Mouse (Mus musculus): Measurements from ENCODE around the gene Ostm1.
A peak's percentile ranks its signal among the peaks of the same experiment; 100 is the strongest.

The Ostm1 gene

DNA sequence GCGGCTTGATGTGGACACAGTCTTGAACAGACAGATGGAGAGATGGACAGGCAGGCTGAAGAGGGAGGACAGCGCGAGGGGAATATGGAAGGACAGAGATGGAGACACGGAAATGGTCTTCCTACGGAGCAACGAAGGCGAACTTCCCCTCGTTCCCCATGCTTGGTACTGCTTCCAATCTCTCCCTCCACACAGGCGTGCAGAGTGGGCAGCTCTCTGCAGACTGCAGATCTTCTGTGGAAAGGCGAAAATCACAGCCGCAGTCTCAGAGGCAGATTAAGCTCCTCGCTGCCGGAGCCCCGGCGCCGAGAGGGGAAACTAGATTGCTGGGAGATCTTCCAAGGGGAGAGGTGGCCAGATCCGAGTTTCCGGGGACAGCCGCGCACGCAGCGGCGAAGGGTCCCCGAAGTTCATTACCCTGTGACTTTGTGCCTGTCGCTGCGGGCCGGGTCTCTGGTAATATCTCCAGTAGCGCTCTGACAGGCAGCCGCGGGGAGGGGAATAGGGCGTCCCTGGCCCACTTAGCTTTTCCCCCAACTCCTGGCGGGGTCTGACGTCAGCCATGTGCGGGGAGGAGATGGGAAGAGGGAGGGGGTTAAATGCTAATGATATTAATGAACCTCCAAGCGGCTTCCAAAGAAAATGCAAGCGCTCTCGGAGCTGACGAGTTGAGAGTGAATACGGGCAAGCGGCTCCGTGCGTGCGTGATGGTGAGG lies at the start of gene Ostm1, which contains the start of gene Nr2e1:
Gene Ostm1 (plus strand): TSS at position 666 of the 716 bp plus-strand sequence.
Gene Nr2e1 (minus strand): TSS at position 476 of the 716 bp plus-strand sequence.
- DNase-seq (ENCODE audit: low read depth, low spot score), result no peak

DNA sequence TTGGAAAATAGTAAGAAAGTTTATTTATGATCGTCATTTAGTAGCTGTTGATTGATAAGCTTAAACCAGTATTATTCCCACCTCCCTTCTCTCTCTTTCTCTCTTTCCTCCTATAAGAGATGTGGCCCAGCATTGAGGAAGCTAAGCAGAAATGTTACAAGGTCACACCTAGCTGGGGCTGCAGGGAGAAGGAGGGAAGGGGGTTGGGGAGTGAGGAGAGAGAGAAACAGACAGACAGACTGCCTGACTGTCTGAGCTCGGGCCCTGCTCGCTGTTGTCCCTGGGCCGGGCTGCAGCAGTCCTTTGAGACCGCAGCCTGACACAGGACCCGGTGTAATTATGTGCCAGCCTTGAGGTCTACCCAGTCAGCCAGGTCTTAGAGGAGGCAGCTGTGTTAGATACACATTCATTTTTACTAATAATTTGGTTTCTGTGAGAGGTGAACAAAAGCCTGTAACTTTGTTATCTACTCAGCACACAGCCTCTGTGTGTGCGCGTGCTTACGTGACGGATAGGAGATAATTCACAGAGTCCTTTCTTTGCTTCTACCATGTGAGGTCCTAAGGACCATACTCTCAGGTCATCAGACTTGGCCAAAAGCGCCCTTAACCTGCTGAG lies 49.7 kb upstream of the Ostm1 start:
- DNase-seq (ENCODE audit: low read depth, low spot score), result no peak

DNA sequence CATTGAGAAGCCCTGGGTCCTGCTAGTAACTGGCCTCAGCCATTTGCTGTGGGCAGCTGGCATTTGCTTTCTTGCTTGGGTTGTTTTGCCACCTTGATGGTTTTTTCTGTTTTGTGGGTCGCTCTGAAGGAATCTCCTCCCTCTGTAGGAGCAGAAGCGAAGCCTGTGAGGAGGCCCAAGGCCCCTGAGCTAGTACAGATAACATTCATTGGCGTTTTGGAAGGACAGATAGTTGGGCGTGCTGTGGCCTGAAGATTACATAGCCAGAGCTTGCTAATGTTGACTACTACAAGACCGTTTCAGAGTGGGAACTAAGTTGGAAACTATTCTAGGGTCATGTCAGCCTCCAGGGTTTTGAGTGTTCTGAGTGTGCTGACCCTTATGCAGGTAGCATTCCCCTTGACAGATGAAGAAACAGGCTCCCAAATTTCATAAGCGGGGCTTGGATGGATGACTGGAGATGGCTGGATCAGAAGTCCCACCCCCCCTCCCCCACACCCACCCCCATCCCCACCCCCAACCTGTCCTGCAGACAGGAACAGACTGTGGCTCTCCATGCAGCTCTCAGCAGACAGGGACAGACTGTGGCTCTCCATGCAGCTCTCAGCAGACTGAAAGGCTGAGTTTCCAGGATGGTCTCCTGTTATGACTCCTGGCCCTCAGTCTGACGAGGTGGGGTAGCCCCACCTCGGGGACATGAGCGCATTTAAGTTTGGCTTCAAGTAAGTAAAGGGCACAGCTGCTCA lies 45.9 kb upstream of the Ostm1 start:
- no peak for DNase-seq (ENCODE audit: low read depth, low spot score)

DNA sequence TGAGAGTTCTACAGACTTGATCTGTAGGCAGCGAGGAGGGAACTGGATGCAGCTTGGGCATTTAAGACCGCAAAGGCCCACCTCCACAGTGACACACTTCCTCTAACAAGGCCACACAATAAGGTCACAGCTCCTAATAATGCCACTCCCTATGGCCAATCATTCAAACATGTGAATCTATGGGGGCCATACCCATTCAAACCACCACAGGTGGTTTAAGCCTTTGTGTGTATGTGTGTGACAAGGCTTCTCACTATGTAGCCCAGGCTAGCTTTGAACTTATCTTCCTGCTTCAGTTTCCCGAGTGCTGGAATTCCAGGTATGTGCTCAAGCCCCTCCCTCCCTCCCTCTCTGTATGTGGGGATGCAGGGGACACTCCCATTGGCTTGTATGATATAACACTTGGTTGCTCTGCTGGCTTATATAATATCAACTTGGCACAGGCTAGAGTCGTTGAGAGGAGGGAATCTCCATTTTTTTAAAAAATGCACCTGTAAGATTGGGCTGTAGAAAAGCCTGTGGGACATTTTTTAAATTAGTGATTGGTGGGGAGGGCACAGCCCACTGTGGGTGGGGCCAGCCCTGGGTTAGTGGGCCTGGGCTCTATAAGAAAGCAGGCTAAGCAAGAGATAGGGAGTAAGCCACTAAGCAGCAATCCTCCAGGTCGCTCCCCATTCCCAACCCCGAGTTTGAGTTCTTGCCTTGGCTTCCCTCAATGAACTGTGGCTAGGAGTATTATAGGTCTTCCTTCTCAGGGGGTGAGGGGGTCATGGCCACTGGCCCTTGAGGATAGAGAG lies 37.7 kb upstream of the Ostm1 start:
- no peak for DNase-seq (ENCODE audit: low read depth, low spot score)

DNA sequence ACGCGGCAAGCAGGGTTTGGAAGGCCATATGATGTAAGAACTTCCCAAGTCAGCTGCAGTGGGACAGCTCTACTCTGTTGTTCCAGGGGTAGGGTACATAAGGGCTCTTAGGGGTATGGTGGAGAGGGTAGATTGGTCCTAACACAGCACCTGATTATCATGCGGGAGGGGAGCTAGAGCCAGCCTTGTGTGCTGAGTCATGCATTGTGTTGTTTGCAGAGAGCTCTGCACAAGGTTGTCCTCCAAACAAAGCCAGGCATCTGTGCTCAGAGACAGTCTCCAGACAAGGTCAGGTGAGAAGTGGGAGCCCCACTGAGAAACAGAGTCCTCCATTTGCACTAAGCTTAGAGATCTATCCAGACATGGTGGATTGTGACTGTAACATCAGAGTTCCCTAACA lies 37.1 kb upstream of the Ostm1 start:
- DNase-seq (ENCODE audit: low read depth, low spot score), result no peak

DNA sequence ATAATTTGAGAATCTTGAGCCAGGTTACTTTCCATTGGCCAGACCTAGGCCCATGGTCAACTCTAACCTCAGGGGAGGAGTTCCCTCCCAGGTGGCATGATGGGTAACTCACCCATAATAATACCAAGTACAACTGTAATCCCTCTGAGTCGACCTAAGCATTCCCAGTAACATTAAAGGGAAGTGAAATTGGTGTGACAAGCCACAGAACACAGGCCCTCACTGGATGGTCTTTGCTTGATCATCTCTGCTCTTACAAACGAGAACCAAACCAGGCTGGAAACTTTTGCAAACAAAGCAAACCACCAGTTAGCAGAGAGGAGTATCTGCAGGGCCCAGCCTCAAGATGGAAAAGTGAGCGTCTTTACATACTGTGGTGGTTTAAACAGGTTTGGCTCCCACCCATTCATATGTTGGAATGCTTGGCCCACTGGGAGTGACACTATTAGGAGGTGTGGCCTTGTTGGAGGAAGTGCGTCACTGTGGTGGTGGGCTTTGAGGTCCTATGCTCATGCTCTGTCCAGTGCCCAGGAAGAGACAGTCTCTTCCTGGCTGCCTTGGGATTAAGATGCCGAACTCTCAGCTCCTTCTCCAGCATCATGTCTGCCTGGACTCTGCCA lies 23.9 kb upstream of the Ostm1 start:
- DNase-seq (ENCODE audit: low read depth, low spot score), result no peak

DNA sequence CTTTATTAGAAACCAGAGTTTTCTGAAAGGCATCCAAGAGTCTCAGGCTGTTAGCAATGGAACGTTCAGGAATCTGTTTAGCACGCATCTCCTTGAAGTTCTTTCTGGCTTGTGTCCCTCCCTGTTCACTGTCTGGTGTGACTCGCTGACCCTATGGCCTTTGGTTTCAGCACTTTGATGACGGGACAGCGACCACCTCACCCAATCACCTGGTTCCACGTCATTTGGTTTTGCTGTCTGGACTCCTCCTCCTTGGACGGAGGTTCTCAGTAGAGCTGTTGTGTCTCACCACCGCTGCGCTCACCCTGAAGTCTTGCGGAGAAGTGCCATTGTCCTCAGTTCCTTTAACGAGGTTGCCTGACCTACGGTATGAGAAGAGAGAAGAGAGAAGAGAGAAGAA lies 21.4 kb upstream of the Ostm1 start:
- peak; percentile 83 for DNase-seq (ENCODE audit: low read depth, low spot score)

- DNase-seq (ENCODE audit: low read depth, low spot score), result no peak
Measured at GRCm38 (mm10) chr10:42572567-42572966, 11.1 kb upstream of the Ostm1 start.

DNA sequence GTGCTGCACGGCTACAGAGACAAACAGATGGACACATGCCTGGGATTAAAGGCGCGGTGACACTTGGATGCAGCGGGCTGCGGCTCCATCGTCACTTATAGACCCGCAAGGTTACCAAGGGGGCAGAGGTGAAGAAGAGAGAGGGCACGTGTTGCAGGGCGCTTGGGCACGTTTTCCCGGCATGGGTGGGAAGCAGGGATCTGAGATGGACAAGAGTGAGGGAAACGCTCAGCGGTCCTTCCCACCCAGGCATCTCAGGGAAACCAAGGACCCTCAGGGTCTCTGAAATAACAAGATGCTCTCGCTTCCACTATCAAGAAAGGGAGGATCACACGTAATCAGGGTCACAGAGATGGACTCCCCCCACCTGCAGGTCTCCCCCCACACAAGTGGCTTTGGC lies 10.7 kb upstream of the Ostm1 start:
- DNase-seq (ENCODE audit: low read depth, low spot score), result no peak

DNA sequence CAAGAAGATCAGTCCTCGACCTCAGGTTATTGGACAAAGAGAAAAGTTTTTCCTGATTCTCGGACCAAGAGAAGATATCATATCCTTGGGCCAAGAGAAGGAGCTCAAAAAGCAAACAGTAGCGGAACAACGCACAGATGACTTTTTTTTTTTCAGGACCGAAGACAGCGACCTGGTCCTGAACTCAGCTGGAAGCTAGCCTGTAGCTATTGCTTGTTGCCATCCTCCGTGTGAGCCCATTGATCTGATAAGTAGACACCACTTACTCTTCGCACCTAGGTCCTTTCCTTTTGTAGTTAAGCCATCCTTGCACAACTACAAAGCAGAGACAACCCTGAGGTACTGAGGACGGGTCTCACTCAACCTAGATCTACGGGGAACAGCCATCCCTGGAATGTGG lies 9.0 kb upstream of the Ostm1 start:
- DNase-seq (ENCODE audit: low read depth, low spot score), result no peak

DNA sequence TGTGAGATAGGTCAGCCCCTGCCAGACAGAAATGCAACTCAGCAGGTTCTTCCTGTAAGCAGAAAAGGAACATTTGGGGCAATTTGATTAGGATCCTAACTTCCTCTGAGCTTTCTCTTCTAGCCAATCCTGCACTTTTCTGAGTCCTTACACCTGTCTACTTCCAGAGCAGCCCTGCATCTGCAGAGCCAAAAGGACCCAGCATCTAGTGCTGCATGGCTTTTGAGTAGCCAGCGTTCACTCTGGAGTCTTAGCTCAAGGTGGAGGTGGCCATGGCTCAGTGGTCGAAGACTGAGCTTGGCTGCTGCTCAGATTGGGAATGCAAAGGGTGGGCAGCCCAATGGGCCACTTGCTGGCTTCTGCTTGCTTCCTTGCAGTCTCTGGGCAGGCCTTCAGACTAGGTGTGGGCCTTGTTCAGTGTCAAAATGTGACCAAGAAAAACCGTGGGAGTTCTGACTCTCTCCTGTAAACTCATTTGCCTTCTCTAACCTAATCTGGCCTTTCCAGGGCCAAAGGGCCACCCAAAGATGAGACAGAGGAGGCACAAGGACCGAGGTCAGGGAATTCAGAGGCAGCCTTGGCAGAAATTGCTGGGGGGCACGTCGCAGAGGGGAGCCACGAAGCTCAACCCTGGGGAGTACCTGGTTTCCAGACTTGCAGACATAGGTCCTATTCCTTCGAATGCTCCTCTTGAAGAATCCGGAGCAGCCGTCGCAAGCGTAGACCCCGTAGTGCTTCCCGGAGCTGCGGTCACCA lies 5.9 kb upstream of the Ostm1 start:
- no peak for DNase-seq (ENCODE audit: low read depth, low spot score)

- DNase-seq (ENCODE audit: low read depth, low spot score), result no peak
Measured at GRCm38 (mm10) chr10:42578281-42578675, 5.3 kb upstream of the Ostm1 start.

DNA sequence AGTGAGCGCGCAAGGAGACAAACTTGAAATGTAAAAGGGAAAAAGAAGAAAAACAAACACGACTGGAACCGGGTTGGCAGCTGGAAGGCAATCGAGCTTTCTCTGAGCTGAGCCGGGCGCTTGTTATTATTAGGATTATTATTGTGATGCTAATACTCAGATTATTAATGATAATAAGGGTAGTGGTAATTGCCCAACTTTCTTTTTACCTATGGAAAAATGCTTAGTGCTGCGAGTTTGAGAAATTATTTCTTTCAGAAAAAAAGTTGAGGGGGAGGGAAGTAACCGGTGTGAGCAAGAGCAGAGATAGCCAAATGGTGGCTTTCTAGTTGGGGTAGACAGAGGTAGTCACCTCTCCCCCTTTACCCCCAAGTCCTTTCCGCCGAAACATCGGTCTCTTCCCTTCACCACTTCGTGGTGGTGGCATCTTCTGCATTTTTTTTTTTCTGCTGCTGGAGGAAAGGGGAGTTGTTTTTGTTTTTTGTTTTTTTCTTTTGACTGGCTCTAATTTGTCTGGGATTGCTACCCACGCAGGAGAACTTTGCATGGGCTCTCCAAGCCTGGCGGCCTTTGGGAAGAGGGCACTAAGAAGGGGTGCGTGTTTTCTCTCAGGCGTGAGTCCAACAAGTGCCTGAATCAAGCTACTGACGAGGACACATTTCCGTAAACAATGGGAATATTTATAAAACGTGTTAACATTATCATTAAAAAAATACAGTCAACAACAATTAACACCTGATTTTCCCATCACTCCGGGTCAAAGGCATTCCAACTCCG lies 4.7 kb upstream of the Ostm1 start:
- no peak for DNase-seq (ENCODE audit: low read depth, low spot score)

DNA sequence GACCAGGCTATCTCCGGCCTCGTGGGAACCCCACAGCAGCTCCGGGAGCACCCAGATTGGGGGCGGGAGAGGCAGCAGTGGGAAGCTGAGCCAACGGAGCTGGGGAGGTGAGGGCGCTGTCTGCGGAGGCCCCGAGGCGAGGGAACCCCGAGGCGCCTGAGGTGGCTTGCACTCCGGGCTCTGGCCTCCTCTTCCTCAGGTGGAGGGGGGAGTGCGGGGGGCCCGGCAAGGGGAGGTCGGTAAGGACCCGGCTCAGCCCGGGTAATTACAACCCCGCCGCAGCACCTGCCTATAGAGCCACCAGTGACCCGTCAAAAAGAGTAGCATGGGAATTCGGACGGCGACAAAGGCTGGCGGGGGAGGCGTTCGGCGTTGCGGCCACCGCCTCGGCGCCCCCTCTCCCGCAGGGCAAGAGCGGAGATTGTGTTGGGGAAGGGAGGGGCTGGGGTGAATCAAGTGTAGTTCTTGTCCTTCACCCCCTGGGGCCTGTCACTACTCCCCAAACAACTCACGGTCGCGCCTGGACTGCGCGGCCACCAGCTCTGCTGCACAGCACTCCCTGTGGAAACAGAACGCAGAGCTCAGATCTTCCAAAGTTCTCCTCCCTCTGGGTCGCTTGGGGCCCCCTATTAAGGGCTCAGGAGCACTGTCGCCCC lies 4.0 kb upstream of the Ostm1 start:
- no peak for DNase-seq (ENCODE audit: low read depth, low spot score)

DNA sequence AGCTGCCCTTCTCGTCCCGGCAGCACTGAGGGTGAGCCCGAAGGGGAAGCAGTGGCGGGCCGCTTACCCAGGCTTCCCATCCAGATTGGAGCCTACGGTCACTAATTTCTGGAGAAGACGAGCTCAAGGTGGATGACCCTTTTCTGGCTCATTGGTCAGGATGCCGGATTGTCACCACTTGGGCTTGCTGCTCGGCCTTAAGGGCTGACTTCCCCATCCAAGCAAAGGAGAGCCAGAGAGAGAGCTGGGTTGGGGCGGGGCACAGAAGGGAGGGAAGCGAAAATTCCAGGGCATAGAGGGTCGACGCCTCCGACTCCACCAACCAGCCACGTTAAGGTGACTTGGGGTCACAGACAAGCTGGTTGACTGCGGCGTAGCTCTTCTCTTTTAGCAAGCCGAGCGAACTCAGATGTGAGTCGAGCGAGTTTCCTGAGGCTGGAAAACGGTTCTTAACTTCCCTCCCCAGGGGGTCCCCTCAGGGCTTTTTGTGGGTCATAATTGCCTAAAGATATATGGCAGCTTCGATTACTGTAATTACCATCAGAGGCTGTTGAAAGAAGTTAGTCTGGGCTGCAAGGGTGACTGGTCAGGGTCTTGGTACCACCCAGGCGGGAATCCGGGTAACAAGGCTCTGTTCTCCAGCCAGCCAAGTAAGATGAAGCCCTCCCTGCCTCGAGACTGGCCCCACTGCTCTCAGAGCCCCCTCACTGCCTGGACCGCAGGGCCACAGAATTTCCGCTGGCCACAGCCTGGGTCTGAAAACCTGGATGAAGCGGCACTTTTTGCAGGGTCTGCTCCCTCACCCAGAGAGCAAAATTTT lies 3.3 kb upstream of the Ostm1 start:
- DNase-seq (ENCODE audit: low read depth, low spot score), result no peak

GRCm38 (mm10) chr10:42580951-42581277 lies 2.7 kb upstream of the Ostm1 start:
- no peak for DNase-seq (ENCODE audit: low read depth, low spot score)

DNA sequence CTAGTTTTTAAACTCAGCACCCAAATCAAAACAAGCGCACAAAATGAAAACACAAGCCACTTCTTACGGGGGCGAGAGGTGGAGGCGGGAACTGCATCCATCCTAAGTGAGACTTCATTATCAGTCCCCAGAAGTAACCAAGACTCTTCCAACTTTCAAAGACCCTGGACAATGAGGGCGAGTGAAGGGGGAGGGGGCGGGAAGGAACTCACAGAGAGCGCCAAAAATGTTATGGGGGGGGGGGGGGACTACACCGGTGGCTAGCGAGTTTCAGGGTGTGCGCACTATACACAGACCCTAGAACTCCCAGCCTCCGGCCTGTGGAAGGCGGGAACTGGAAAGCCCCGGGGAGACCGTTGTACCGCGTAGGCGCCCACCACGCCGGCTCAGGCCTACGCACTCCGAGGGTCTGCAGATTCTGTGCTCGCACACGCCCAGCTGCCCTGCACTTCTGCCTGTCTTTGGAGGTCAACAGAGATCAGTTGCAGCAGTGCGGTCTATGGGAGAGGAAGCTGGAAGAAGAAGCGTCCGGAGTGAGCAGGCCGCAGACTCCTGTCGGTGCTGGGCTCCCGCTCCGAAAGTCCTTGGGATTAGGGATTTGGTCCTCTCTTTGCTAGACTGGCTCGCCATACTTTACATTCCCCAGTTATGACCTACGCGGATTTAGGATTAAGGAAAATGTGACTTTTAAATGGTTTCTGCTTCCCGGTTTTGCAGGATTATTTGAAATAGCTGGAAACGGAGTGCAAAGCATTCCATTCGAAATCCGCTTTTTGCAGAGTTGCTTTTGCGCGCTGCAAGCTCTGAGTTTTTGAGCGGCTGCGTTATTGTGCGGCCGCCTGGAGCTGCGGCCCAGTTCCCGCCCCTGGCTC lies 1.7 kb upstream of the Ostm1 start:
- DNase-seq (ENCODE audit: low read depth, low spot score), result no peak

All from forelimb bud, embryonic 11.5 days (tissue).